Mouse (Mus musculus): ENCODE data around the gene Pde8b. TPM values are rescaled to one million over a fixed set of nuclear protein-coding genes. Genes with fewer than 3 reads are reported as not detected.
A peak's percentile ranks its signal among the peaks of the same experiment; 100 is the strongest.
"Not testable (repeated sequence)": the region's sequence is repeated elsewhere in the genome, so short reads cannot be mapped to it uniquely, and the experiment has no call there.

Pde8b gene
- polyA plus RNA-seq, 1 experiment from 2014 or later, result 3.1 TPM

GRCm38 (mm10) chr13:95230326-95230725 lies 19.8 kb downstream of the Pde8b start:
- no peak for ATAC-seq (ENCODE audit: low FRiP score)
- Histone ChIP-seq H3K4me3 (ENCODE audit: low read depth, low read length) (no peak overlapping the region), H3K9me3 (ENCODE audit: control insufficient read depth, low read length) (no peaks in the 10 kb centered on the region), H3K27ac (ENCODE audit: low read depth, low read length) (no peak overlapping the region), H3K36me3 (ENCODE audit: control insufficient read depth, insufficient read depth, low read length) (no peaks in the 10 kb centered on the region), H3K4me2 (replicated peaks; ENCODE audit: low read depth, low read length) (no peak overlapping the region), H3K4me1 (replicated peaks; ENCODE audit: control insufficient read depth, insufficient read depth, low read length) (no peaks in the 10 kb centered on the region), H3K9ac (ENCODE audit: low read depth, low read length) (no peak overlapping the region), H3K27me3 (ENCODE audit: control insufficient read depth, insufficient read depth, low read length) (no peaks in the 10 kb centered on the region)
- WGBS, result 83% methylated on average over 1 of the region's 1 CpGs
- DNase-seq (ENCODE audit: low spot score), result no peak

GRCm38 (mm10) chr13:95224491-95224890 lies 25.6 kb downstream of the Pde8b start:
- no peak overlapping the region for H3K27ac ChIP-seq (ENCODE audit: low read depth, low read length)
- 80% methylated on average over 2 of the region's 2 CpGs for WGBS
- H3K36me3 ChIP-seq (ENCODE audit: control insufficient read depth, insufficient read depth, low read length), result no peaks in the 10 kb centered on the region
- no peak for ATAC-seq (ENCODE audit: low FRiP score)
- peaks cover 16% of the 10 kb centered on the region for H3K27me3 ChIP-seq (ENCODE audit: control insufficient read depth, insufficient read depth, low read length)
- H3K4me3 ChIP-seq (ENCODE audit: low read depth, low read length), result no peak overlapping the region
- no peaks in the 10 kb centered on the region for H3K9me3 ChIP-seq (ENCODE audit: control insufficient read depth, low read length)
- no peak for DNase-seq (ENCODE audit: low spot score)
- 0 out of 2 replicates have a peak, but pooled peaks cover 4% of the 10 kb centered on the region for H3K4me1 ChIP-seq (replicated peaks; ENCODE audit: control insufficient read depth, insufficient read depth, low read length)
- no peak overlapping the region for H3K4me2 ChIP-seq (replicated peaks; ENCODE audit: low read depth, low read length)
- no peak overlapping the region for H3K9ac ChIP-seq (ENCODE audit: low read depth, low read length)

DNA sequence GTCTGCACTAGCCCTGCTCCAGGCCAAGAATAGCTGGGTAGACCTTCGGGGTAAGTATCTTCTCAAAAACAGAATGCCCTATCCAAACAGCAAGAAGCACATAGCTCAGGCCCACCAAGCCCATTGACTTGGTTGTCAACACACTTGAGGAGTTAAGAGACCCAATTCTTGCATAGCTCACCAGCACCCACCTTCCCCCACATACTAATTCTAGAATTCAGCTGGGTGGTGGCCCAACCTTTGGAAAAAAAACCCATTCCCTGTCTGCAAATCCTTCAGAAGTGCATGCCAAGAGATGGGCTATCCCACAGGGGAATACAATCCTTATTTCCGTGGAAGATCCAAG lies 26.7 kb downstream of the Pde8b start:
- Histone ChIP-seq H3K4me1 (replicated peaks; ENCODE audit: control insufficient read depth, insufficient read depth, low read length) (0 out of 2 replicates have a peak, but pooled peaks cover 4% of the 10 kb centered on the region), H3K9ac (ENCODE audit: low read depth, low read length) (no peak overlapping the region), H3K27ac (ENCODE audit: low read depth, low read length) (no peak overlapping the region), H3K4me3 (ENCODE audit: low read depth, low read length) (no peak overlapping the region), H3K27me3 (ENCODE audit: control insufficient read depth, insufficient read depth, low read length) (peaks cover 16% of the 10 kb centered on the region), H3K9me3 (ENCODE audit: control insufficient read depth, low read length) (no peaks in the 10 kb centered on the region), H3K4me2 (replicated peaks; ENCODE audit: low read depth, low read length) (peak overlapping the region; percentile 100), H3K36me3 (ENCODE audit: control insufficient read depth, insufficient read depth, low read length) (no peaks in the 10 kb centered on the region)
- no peak for DNase-seq (ENCODE audit: low spot score)
- no peak for ATAC-seq (ENCODE audit: low FRiP score)
- 63% methylated on average over 2 of the region's 2 CpGs for WGBS

GRCm38 (mm10) chr13:95222569-95223426 lies 27.3 kb downstream of the Pde8b start:
- Histone ChIP-seq H3K4me2 (replicated peaks; ENCODE audit: low read depth, low read length) (peak overlapping the region; percentile 100), H3K9ac (ENCODE audit: low read depth, low read length) (peak overlapping the region; percentile 68), H3K27ac (ENCODE audit: low read depth, low read length) (no peak overlapping the region), H3K27me3 (ENCODE audit: control insufficient read depth, insufficient read depth, low read length) (peaks cover 16% of the 10 kb centered on the region), H3K36me3 (ENCODE audit: control insufficient read depth, insufficient read depth, low read length) (no peaks in the 10 kb centered on the region), H3K9me3 (ENCODE audit: control insufficient read depth, low read length) (no peaks in the 10 kb centered on the region), H3K4me3 (ENCODE audit: low read depth, low read length) (peak overlapping the region; percentile 68), H3K4me1 (replicated peaks; ENCODE audit: control insufficient read depth, insufficient read depth, low read length) (0 out of 2 replicates have a peak, but pooled peaks cover 4% of the 10 kb centered on the region)
- under 1% methylated on average over 90 of the region's 96 CpGs for WGBS
- DNase-seq (ENCODE audit: low spot score), result peak; percentile 60
- ATAC-seq (ENCODE audit: low FRiP score), result peak; percentile 68

DNA sequence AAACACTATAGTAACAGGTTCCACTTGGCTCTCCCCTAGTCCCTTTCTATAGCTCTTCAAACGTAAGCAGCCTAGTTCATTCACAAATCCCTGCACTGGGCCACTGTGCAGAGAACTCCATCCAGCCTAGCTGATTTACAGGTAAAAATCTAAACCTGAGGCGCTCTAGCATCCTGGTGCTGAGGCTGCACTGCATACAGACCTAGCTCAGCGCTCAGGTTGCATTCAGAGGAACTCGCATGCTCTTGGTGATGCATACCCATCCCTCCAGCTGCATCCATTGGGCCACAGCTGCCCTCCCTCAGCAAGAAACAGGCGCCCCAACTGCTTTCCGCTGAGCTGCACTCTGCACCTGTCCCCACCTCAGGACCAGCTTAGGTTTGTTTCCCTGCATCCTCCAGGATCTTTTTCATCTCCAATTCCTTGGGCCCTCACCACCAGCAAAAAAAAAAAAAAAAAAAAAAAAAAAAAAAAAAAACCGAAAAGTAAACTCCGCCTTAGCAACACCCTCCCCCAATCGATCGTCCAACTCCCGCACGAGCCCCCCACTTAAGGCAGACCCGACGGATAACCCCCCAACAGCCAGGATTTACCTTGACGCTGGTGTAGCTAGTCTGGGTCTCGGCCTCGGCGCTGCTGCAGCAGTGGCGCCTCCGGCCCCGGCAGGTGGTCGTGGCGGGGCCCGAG lies 28.1 kb downstream of the Pde8b start:
- Histone ChIP-seq H3K4me3 (ENCODE audit: low read depth, low read length) (peak overlapping the region; percentile 68), H3K27ac (ENCODE audit: low read depth, low read length) (no peak overlapping the region), H3K27me3 (ENCODE audit: control insufficient read depth, insufficient read depth, low read length) (peaks cover 16% of the 10 kb centered on the region), H3K4me1 (replicated peaks; ENCODE audit: control insufficient read depth, insufficient read depth, low read length) (0 out of 2 replicates have a peak, but pooled peaks cover 4% of the 10 kb centered on the region), H3K9ac (ENCODE audit: low read depth, low read length) (peak overlapping the region; percentile 68), H3K9me3 (ENCODE audit: control insufficient read depth, low read length) (no peaks in the 10 kb centered on the region), H3K4me2 (replicated peaks; ENCODE audit: low read depth, low read length) (peak overlapping the region; percentile 100), H3K36me3 (ENCODE audit: control insufficient read depth, insufficient read depth, low read length) (no peaks in the 10 kb centered on the region)
- DNase-seq (ENCODE audit: low spot score), result peak; percentile 34
- 2% methylated on average over 24 of the region's 24 CpGs for WGBS
- ATAC-seq (ENCODE audit: low FRiP score), result no peak

DNA sequence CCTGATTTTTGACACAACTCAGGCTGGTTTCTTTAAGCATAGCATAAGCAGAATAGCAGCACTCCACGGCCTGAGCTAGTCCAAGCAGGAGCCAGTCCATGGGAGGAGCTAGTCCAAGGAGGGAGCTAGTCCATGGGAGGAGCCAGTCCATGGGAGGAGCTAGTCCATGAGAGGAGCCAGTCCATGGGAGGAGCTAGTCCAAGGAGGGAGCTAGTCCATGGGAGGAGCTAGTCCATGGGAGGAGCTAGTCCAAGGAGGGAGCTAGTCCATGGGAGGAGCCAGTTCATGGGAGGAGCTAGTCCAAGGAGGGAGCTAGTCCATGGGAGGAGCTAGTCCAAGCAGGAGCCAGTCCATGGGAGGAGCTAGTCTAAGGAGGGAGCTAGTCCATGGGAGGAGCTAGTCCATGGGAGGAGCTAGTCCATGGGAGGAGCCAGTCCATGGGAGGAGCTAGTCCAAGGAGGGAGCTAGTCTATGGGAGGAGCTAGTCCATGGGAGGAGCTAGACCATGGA lies 34.4 kb downstream of the Pde8b start:
- H3K36me3 ChIP-seq (ENCODE audit: control insufficient read depth, insufficient read depth, low read length); H3K4me1 ChIP-seq (replicated peaks; ENCODE audit: control insufficient read depth, insufficient read depth, low read length); H3K9ac ChIP-seq (ENCODE audit: low read depth, low read length); H3K27me3 ChIP-seq (ENCODE audit: control insufficient read depth, insufficient read depth, low read length); ATAC-seq (ENCODE audit: low FRiP score); H3K4me2 ChIP-seq (replicated peaks; ENCODE audit: low read depth, low read length); DNase-seq (ENCODE audit: low spot score); H3K9me3 ChIP-seq (ENCODE audit: control insufficient read depth, low read length); H3K27ac ChIP-seq (ENCODE audit: low read depth, low read length); H3K4me3 ChIP-seq (ENCODE audit: low read depth, low read length): not testable (repeated sequence)
- WGBS, result 25% methylated on average over 1 of the region's 1 CpGs

DNA sequence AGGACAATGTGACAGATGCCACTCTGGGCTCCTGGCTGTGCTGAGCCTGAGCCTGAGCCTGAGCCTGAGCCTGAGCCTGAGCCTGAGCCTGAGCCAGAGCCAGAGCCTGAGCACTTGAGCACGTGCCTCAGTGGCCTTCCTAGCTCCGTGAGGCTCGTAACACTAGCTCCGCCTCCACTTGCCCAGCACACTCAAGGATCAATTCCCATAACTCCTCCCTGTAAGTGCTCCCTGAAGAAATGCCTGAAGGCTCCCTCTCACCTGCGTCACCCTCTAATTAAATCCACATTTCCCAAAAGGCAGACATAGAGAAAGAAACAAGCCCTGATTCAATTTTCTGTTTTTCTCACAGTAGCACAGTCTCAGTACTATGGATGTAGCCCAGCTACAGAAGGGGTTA lies 37.8 kb downstream of the Pde8b start:
- Histone ChIP-seq H3K36me3 (ENCODE audit: control insufficient read depth, insufficient read depth, low read length) (no peaks in the 10 kb centered on the region), H3K27ac (ENCODE audit: low read depth, low read length) (no peak overlapping the region), H3K4me1 (replicated peaks; ENCODE audit: control insufficient read depth, insufficient read depth, low read length) (no peaks in the 10 kb centered on the region), H3K4me3 (ENCODE audit: low read depth, low read length) (no peak overlapping the region), H3K9ac (ENCODE audit: low read depth, low read length) (no peak overlapping the region), H3K4me2 (replicated peaks; ENCODE audit: low read depth, low read length) (no peak overlapping the region), H3K9me3 (ENCODE audit: control insufficient read depth, low read length) (no peaks in the 10 kb centered on the region), H3K27me3 (ENCODE audit: control insufficient read depth, insufficient read depth, low read length) (no peaks in the 10 kb centered on the region)
- DNase-seq (ENCODE audit: low spot score) (no peak), ATAC-seq (ENCODE audit: low FRiP score) (no peak)
- WGBS, result 59% methylated on average over 5 of the region's 5 CpGs

DNA sequence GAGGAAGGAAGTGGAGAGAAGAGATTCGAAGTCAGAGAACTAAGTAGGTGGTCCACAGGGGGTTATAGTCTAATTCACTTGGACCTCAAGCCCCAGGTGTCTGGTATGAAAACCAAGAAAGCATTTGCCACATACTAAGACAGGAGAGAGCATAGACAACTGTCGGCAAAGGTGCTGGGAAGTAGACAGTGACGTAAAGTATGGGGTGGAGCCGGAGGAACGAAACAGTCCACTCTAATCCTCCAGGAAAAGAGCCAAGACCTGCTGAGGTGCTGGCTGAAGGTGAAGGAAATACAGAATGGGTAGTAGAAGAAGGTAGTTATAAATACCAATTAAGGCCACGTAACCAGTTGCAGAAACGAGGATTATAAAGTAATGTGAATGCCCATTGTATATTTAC lies 42.8 kb downstream of the Pde8b start:
- WGBS, result 92% methylated on average over 7 of the region's 7 CpGs
- not testable (repeated sequence) for DNase-seq (ENCODE audit: low spot score)

More for the DNA sequence above, 42.8 kb downstream of the Pde8b start:
- H3K9me3 ChIP-seq (ENCODE audit: control insufficient read depth, low read length); H3K4me1 ChIP-seq (replicated peaks; ENCODE audit: control insufficient read depth, insufficient read depth, low read length); ATAC-seq (ENCODE audit: low FRiP score); H3K4me2 ChIP-seq (replicated peaks; ENCODE audit: low read depth, low read length); H3K4me3 ChIP-seq (ENCODE audit: low read depth, low read length); H3K27me3 ChIP-seq (ENCODE audit: control insufficient read depth, insufficient read depth, low read length); H3K36me3 ChIP-seq (ENCODE audit: control insufficient read depth, insufficient read depth, low read length); H3K9ac ChIP-seq (ENCODE audit: low read depth, low read length); H3K27ac ChIP-seq (ENCODE audit: low read depth, low read length): not testable (repeated sequence)
